Mouse (Mus musculus): ENCODE results near the gene Zbtb44. TPM values are rescaled to one million over a fixed set of nuclear protein-coding genes. Genes with fewer than 3 reads are reported as not detected.
"Not testable (repeated sequence)": the region's sequence is repeated elsewhere in the genome, so short reads cannot be mapped to it uniquely, and the experiment has no call there.

Gene Zbtb44
- polyA plus RNA-seq, 1 experiment from 2014 or later = 7.1 TPM

GRCm38 (mm10) chr9:31018705-31019104 lies 11.7 kb upstream of the Zbtb44 start:
- no peak overlapping the region for H3K27ac ChIP-seq
- no peaks in the 10 kb centered on the region for H3K79me2 ChIP-seq (ENCODE audit: inconsistent target)
- H3K36me3 ChIP-seq (ENCODE audit: inconsistent target) = no peaks in the 10 kb centered on the region
- H3K4me3 ChIP-seq (ENCODE audit: inconsistent target) = no peak overlapping the region

- no peaks in the 10 kb centered on the region for H3K36me3 ChIP-seq (ENCODE audit: inconsistent target)
- WGBS (ENCODE audit: missing documents) = 94% methylated on average over 4 of the region's 4 CpGs
- H3K27ac ChIP-seq = no peak overlapping the region
- H3K4me3 ChIP-seq (ENCODE audit: inconsistent target) = no peak overlapping the region
- peaks cover 25% of the 10 kb centered on the region for H3K79me2 ChIP-seq (ENCODE audit: inconsistent target)
Measured at GRCm38 (mm10) chr9:31028251-31028650, 2.2 kb upstream of the Zbtb44 start.

- Histone ChIP-seq H3K36me3 (ENCODE audit: inconsistent target) (0 out of 2 replicates have a peak, but pooled peaks cover 3% of the 10 kb centered on the region), H3K79me2 (ENCODE audit: inconsistent target) (peaks cover 41% of the 10 kb centered on the region), H3K4me3 (ENCODE audit: inconsistent target) (peak overlapping the region; percentile 41), H3K27ac (peak overlapping the region; percentile 73)
- under 1% methylated on average over 54 of the region's 57 CpGs for WGBS (ENCODE audit: missing documents)
Measured at GRCm38 (mm10) chr9:31029751-31030511, 513 bp upstream of the Zbtb44 start.

- H3K27ac ChIP-seq = no peak overlapping the region
- peaks cover 56% of the 10 kb centered on the region for H3K79me2 ChIP-seq (ENCODE audit: inconsistent target)
- 13% methylated on average over 8 of the region's 8 CpGs for WGBS (ENCODE audit: missing documents)
- H3K4me3 ChIP-seq (ENCODE audit: inconsistent target) = peak overlapping the region; percentile 82
- 0 out of 2 replicates have a peak, but pooled peaks cover 3% of the 10 kb centered on the region for H3K36me3 ChIP-seq (ENCODE audit: inconsistent target)
Measured at GRCm38 (mm10) chr9:31031414-31031843, 985 bp downstream of the Zbtb44 start.

- Histone ChIP-seq H3K79me2 (ENCODE audit: inconsistent target) (peaks cover 67% of the 10 kb centered on the region), H3K36me3 (ENCODE audit: inconsistent target) (0 out of 2 replicates have a peak, but pooled peaks cover 3% of the 10 kb centered on the region), H3K4me3 (ENCODE audit: inconsistent target) (no peak overlapping the region), H3K27ac (no peak overlapping the region)
Measured at GRCm38 (mm10) chr9:31032546-31032945, 2.1 kb downstream of the Zbtb44 start.

- H3K79me2 ChIP-seq (ENCODE audit: inconsistent target) = no peaks in the 10 kb centered on the region; the same call in 1 of the 2 replicates
- peaks cover 7% of the 10 kb centered on the region; the same call in 1 of the 2 replicates for H3K36me3 ChIP-seq (ENCODE audit: inconsistent target)
- H3K4me3 ChIP-seq (ENCODE audit: inconsistent target) = no peak overlapping the region
- 43% methylated on average over 5 of the region's 5 CpGs for WGBS (ENCODE audit: missing documents)
- no peak overlapping the region for H3K27ac ChIP-seq
Measured at GRCm38 (mm10) chr9:31050208-31050607, 19.8 kb downstream of the Zbtb44 start.

- H3K36me3 ChIP-seq (ENCODE audit: inconsistent target); H3K27ac ChIP-seq; H3K4me3 ChIP-seq (ENCODE audit: inconsistent target); H3K79me2 ChIP-seq (ENCODE audit: inconsistent target): not testable (repeated sequence)
- 95% methylated on average over 5 of the region's 6 CpGs for WGBS (ENCODE audit: missing documents)
Measured at GRCm38 (mm10) chr9:31051509-31051908, 21.1 kb downstream of the Zbtb44 start.

- WGBS (ENCODE audit: missing documents) = 100% methylated on average over 2 of the region's 2 CpGs
- no peak overlapping the region for H3K4me3 ChIP-seq (ENCODE audit: inconsistent target)
- H3K36me3 ChIP-seq (ENCODE audit: inconsistent target) = peaks cover 30% of the 10 kb centered on the region; the same call in 1 of the 2 replicates
- H3K27ac ChIP-seq = no peak overlapping the region
- no peaks in the 10 kb centered on the region for H3K79me2 ChIP-seq (ENCODE audit: inconsistent target)
Measured at GRCm38 (mm10) chr9:31058723-31059122, 28.3 kb downstream of the Zbtb44 start.

- H3K4me3 ChIP-seq (ENCODE audit: inconsistent target) = no peak overlapping the region
- peaks cover 32% of the 10 kb centered on the region for H3K36me3 ChIP-seq (ENCODE audit: inconsistent target)
- no peak overlapping the region for H3K27ac ChIP-seq
- no peaks in the 10 kb centered on the region for H3K79me2 ChIP-seq (ENCODE audit: inconsistent target)
- 98% methylated on average over 8 of the region's 8 CpGs for WGBS (ENCODE audit: missing documents)
Measured at GRCm38 (mm10) chr9:31070706-31071105, 40.3 kb downstream of the Zbtb44 start.

GRCm38 (mm10) chr9:31072256-31072655 lies 41.8 kb downstream of the Zbtb44 start:
- WGBS (ENCODE audit: missing documents) = 98% methylated on average over 5 of the region's 5 CpGs
- Histone ChIP-seq H3K36me3 (ENCODE audit: inconsistent target) (peaks cover 17% of the 10 kb centered on the region; the same call in 1 of the 2 replicates), H3K79me2 (ENCODE audit: inconsistent target) (no peaks in the 10 kb centered on the region), H3K4me3 (ENCODE audit: inconsistent target) (no peak overlapping the region), H3K27ac (no peak overlapping the region)

- 78% methylated on average over 7 of the region's 7 CpGs for WGBS (ENCODE audit: missing documents)
- no peaks in the 10 kb centered on the region for H3K79me2 ChIP-seq (ENCODE audit: inconsistent target)
- H3K36me3 ChIP-seq (ENCODE audit: inconsistent target) = peaks cover 9% of the 10 kb centered on the region; the same call in 1 of the 2 replicates
- no peak overlapping the region for H3K4me3 ChIP-seq (ENCODE audit: inconsistent target)
- H3K27ac ChIP-seq = no peak overlapping the region
Measured at GRCm38 (mm10) chr9:31073797-31074196, 43.4 kb downstream of the Zbtb44 start.

- no peak overlapping the region for H3K27ac ChIP-seq
- no peak overlapping the region for H3K4me3 ChIP-seq (ENCODE audit: inconsistent target)
- 95% methylated on average over 10 of the region's 10 CpGs for WGBS (ENCODE audit: missing documents)
- H3K79me2 ChIP-seq (ENCODE audit: inconsistent target) = no peaks in the 10 kb centered on the region
- no peaks in the 10 kb centered on the region for H3K36me3 ChIP-seq (ENCODE audit: inconsistent target)
Measured at GRCm38 (mm10) chr9:31074836-31075235, 44.4 kb downstream of the Zbtb44 start.

- Histone ChIP-seq H3K27ac (no peak overlapping the region), H3K79me2 (ENCODE audit: inconsistent target) (no peaks in the 10 kb centered on the region), H3K4me3 (ENCODE audit: inconsistent target) (no peak overlapping the region), H3K36me3 (ENCODE audit: inconsistent target) (no peaks in the 10 kb centered on the region)
- 89% methylated on average over 6 of the region's 6 CpGs for WGBS (ENCODE audit: missing documents)
Measured at GRCm38 (mm10) chr9:31080726-31081125, 50.3 kb downstream of the Zbtb44 start.

- no peak overlapping the region for H3K4me3 ChIP-seq (ENCODE audit: inconsistent target)
- WGBS (ENCODE audit: missing documents) = 16% methylated on average over 15 of the region's 15 CpGs
Measured at GRCm38 (mm10) chr9:31082054-31082666, 51.7 kb downstream of the Zbtb44 start.

GRCm38 (mm10) chr9:31082771-31083170 lies 52.3 kb downstream of the Zbtb44 start:
- no peaks in the 10 kb centered on the region for H3K36me3 ChIP-seq (ENCODE audit: inconsistent target)
- H3K79me2 ChIP-seq (ENCODE audit: inconsistent target) = no peaks in the 10 kb centered on the region
- H3K4me3 ChIP-seq (ENCODE audit: inconsistent target) = no peak overlapping the region
- no peak overlapping the region for H3K27ac ChIP-seq
- WGBS (ENCODE audit: missing documents) = 93% methylated on average over 6 of the region's 6 CpGs

More at GRCm38 (mm10) chr9:31082054-31082666, 51.7 kb downstream of the Zbtb44 start:
- Histone ChIP-seq H3K79me2 (ENCODE audit: inconsistent target) (no peaks in the 10 kb centered on the region), H3K36me3 (ENCODE audit: inconsistent target) (no peaks in the 10 kb centered on the region), H3K27ac (no peak overlapping the region)
